Mouse (Mus musculus) layer of hippocampus, postnatal 25 days (tissue): Measurements from ENCODE around the gene Zfp511. TPM values are rescaled to one million over a fixed set of nuclear protein-coding genes. Genes with fewer than 3 reads are reported as not detected.
A peak's percentile ranks its signal among the peaks of the same experiment; 100 is the strongest.

Source experiments
- DNase-seq, 2 experiments: peaks; one replicate each; pipeline ENCODE4 v3.0.0; 2022; ENCODE audit warnings: mixed read lengths in 2 of 2, low spot score in 1 of 2; ENCODE audit errors: extremely low spot score in 1 of 2
- total RNA-seq, 2 experiments: library from RNA; stranded (reverse); gene quantifications; 2 replicates each; pipeline ENCODE4 v1.2.3; 2021

Gene Zfp511
- total RNA-seq, 2 experiments from 2014 or later = 21.7 to 26.4 TPM

DNA sequence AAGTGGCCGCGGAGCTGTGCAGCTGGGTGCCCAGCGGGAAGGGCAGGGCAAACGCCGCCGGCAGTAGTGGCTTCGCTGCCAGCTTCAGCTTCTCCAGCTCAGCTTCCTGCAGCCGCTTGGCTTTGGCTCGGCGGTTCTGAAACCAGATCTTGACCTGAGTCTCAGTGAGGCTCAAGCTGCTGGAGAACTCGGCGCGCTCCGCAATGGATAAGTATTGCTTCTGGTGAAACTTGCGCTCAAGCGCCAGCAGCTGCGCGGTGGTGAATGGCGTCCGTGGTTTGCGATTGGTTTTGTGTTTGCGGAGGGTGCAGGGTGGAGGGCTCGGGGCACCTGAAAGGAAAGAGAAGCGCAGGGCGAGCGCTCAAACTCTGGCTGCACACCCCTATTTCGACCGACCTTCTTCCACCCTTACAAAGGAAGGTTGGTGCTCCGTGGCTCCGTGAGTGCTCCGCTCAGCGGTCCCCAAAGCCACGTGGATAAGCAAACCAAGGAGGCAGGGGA is 11.7 kb downstream of the Zfp511 start:
- no peak for DNase-seq

DNA sequence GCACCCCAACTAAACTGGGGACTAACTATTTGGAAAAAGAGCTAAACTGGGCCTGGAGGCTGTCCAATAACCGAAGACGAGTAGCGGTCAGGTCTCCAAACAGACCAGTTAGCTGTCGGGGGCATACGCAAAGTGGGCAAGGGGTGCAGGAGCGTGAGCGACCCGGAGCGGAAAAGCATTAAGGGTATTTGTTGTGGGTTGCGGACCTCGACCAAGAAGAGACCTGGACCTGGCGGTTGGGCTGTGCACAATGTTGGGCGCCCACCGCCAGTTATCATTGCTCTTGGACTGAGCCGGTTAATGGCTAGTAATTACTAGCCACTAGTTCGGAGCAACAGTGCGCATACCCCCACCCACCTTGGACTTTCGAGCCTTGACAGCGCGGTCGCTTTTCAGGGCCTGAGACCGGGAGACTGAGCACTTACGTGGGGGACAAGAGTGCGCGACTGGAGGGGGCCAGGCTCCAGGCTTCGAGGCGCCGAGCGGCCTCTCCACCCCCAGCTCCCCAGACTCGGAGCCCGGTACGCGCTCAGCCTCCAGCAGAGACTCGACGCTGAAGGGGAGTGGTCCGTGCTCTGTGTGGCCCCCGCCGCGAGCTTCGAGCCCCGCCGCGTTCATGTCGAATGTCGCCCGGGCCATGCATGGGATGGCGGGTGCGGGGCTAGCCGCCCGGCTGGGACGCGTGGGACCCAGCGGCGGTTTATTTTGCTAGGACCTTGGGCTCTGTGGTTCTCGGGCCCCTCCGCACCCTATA is 12.3 kb downstream of the Zfp511 start, which contains the start of gene Msx3:
TSS of gene Msx3 (minus strand) at position 729 of the 754 bp plus-strand sequence.
- DNase-seq = no peak

DNA sequence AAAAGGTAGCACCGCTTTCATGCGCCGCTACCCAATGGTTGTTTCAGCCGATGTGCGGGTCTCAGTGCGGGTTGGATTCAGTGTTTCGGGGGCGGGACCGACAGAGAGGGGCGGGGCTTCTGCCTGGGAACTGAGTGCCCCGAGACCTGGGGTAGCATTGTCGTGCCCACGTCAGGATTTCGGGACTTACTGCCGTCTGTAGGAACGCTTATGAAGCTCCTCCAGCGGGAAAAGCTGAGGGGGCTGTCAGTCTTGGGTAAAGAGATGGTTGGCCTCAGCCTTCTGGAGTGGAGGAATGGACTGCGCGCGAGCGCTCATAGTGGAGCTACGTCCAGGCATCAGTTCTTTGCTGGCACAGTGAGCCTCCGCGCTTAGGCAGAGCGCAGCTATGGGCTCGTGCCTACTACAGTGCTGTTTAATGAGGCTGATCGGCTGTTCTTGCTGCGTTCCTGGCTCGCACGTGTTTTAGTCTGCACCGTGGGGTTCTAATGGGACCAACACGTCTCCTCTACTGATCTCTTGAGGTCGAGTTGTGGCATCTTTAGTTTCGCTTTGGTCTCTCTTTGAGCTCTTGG is 13.0 kb downstream of the Zfp511 start:
- DNase-seq = no peak

DNA sequence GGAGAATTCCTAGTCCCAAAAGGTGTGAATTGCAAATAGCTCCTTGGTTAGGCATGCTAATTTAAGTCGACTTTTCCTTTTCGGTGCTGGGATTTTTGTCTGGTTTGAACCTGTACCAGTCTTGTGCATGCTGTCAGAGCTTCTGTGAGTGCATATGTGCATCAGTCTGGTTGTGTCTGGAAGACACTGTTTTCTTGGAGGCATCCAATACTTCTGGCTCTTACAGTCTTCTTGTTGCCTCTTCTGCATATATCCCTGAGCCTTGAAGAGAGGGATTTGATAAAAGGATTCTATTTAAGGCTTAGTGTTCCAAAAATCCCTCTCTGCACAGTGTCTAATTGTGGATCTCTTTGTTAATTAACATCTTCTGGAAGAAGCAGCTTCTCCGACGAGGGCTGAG is 17.9 kb downstream of the Zfp511 start:
- no peak for DNase-seq

DNA sequence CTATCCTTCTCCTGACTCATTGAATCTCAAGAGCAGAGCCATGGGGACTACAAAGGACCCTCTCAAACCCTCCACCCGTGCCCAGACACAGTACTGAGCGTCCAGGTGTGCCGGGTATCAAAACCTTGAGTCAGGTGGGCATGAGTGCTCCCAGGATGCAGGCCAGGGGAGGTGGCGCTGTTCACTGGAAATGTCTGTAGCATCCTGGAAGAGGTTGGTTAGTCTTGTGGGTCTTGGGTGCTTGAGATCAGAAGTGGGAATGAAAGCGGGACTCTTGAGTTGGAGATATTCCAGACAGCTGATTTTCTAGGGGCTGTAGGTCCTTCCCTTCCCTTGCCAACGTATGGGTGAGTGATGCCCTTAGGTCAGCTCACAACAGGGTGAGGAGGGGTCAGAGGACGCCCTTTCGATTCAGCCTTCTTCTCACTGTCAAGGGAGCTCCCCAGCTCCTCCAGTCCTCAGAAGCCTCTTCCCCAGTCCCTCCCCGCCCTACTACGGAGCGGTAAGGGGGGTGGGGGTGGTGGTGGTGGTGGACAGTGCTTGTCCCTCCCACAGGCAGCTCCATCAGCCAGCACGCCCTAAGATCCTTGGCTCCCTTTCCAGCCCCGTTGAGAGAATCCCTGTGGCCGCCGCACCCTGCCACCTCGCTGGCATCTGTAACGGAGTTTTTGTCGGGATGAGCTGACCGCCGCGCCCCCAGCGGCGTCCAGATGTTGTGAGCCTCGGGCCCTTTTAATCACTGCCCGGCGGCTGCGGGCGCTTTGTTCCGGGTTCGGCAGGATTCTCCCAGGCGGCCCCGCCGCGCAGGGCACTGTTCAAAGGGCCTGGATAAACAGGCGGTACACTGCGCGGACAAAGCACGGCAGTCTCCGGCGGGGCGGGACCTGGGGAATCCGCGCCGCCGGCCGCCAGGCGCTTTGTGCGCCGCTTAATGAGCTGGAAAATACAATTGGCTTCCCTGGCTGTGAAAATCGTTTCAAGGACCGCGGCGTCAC is 21.5 kb downstream of the Zfp511 start:
- no peak for DNase-seq

DNA sequence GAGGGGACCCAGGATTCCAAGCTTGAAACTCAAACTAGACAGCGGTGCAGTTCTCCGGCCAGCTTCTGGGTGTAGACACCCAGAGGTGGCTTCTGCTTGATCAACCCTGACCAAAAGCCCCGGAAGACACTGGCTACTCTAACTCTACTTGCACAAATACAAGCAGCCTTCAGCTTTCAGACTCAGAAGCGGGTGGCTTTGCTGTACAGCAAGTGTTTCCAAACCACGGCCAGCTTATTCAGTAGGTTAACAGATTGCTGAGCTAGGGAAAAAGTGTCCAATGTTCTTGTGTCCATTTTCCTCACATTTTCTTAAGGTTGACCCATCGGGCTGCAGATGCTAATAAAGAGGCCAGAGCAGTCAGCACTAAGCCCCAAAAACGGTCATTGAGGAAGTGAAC is 22.3 kb downstream of the Zfp511 start:
- no peak for DNase-seq

DNA sequence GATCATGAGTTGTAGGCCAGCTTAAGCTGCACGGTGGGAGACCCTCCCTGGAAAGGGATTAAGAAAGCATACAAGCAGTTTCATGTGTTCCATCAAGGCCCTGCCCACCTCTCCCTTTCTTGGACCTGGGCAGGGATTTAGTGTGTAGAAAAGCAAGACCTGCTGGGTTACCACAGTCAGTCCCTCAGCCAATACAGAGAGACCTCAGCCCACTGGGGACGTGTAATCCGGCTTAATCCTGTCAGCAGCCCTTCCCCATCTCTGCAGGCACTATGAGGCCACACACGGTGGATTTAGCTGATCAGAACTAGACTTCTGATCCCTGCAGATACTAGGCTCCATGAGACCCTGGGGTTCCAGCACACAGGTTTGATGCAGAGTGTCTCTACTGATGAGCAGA is 23.4 kb downstream of the Zfp511 start:
- no peak for DNase-seq

DNA sequence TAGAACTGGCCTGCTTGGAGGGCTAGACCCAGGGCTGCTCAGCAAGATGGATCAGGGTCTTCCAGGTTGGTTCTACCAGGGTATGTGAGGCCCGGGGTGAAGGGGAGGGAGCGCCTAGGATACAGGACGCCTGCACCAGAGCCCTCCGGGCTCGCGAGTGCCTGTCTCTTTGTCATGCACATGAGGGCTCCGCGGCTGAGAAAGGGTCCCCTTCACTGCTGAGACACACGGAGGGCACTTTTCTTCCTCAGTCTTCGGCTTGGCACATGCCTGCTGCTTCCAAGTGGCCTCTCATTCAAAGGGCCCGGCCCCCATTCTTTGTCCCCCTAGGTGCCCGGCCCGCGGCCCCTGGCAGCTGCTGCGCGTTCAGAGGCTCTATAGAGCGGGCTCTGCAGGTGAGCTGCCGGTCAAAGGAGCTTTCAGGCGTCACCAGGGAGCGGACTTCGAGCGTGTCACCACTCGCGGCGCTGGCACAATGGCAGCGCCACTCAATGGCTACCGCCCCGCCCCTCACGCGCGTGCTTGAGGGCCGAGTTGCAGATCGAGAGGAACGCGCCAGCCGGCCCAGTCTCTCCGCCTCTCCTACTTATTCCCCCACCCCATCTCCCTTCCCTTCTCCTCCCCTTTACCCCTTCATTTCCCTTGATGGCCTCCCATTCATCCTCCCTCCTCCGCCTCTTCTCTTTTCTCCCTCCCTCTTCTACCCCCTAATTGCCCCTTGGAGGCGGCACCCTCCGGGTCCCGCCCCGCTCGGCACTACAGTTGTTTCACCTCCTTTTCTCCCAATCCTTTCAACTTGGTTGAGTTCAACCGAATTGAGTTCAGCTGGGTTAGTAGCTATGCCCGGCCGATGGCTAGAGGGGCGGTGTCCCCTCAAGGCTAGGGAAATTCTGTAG is 25.0 kb downstream of the Zfp511 start:
- DNase-seq = no peak

DNA sequence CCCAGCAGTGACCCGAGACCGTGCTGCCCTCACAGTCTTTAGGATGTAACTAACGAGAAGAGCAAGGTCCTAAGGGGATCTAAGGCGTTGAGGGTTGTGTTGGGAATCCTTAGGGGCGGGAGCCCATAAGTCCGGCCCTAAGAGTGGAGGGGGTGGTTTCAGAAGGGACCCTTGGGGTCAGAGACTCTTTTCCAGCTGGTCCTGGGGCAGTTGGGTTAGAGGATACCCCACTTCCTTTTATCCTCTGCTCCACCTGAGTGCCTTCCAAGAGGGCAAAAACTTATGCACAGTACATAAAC is 25.6 kb downstream of the Zfp511 start:
- no peak for DNase-seq

DNA sequence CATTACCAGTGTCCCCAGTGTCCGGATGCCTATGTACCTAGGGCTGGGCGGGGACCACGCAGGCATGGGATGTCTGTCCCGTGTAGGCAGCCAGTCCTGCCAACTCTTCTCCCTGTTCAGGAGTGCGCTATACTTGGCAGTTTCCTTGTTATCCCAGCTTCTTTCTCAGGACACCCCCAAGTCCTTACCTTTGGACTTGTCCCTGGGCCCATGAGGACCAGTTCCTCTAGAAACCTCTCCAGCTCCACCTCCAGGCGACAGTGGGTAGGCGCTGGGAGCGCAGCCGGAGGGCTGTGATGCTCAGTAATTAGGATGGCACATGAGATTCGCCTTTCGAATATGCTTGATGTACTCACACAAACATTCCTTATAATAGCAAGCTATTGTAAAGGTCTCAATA is 26.1 kb downstream of the Zfp511 start:
- DNase-seq = peak in 1 of 2 experiments; percentile 48

DNA sequence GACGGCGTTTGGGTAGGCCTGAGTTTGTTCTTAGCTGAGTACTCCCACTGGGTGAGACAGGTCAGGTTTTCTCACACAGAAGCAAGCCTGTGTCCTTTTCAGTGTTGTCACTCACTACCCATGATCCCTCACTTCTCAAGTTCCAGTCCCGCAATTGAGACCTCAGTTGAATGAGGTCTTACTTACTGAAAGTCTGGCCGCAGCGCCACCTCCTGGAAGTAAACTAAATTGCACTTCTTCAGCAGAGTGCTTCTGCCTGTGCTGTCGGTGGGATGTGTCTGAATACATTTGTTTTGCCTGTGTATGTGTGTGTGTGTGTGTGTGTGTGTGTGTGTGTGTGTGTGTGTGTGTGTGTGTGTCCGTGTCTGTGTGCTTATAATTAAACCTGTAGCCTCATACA is 26.9 kb downstream of the Zfp511 start:
- DNase-seq = peak in 1 of 2 experiments; percentile 89

DNA sequence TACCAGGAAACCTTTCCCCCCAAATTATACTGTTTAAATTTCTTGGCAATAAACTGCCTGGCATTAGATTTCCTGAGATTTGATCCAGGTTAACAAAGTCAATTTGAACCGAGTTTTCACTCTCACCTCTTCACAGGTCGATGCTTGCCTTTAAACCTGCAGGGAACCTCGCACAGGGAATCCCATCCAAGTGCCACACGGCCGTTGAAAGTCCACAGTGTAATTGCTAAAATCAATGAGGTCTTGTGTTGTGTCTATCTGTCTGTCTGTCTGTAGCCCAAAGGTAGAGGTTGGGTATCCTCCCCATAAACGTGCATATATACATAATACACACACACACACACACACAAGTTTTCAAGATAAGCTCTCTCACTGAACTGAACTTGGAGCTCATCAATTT is 31.2 kb downstream of the Zfp511 start:
- no peak for DNase-seq

DNA sequence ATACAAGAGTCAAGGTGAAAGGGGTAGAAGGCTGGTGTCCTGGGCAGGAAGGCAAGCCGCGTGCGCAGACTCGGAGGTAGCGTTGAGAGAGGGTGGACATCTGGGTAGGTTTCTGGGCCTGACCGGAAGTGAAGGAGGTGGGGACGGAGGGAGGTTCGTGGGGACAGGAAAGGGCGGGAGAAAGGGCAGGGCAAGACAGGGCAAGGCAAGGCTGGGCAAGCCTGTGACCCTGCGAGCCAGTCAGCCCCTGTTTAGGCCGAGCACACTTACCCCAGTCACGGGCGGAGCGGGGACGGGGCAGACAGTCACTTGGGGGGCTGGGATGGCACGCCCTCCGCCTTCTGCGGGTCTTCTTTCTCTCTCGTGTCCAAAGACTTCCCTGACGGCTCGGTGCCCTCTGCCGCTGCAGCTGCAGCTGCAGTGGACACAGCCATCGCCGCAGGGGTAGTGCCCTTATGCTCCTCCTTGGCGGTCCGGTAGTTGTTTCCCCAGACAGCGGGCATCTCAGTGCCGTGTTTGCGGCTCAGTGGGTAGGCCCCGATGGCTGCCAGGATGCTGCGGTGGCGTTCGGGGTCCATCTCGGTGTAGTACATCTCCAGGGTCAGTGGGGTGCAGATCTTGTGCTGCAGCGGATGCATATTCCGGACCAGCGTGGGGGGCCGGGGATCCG is 34.0 kb downstream of the Zfp511 start:
- DNase-seq = no peak

DNA sequence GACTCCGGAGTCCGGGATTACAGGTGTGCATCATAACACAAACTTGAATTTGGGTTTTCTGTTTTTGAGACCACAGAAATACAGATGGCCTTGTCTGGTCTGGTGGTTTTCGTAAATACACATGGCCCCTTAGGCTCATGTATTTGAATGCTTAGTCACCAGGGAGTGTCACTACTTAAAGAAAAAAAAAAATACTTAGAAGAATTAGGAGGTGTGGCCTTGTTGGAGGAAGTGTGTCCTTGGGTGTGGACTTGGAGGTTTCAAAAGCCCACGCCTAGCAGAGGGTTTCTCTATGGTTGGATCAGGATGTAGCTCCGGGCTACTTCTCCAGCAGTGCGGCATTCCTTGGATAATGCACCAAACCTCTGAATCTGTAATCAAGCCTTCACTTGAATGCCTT is 41.5 kb downstream of the Zfp511 start:
- no peak for DNase-seq

DNA sequence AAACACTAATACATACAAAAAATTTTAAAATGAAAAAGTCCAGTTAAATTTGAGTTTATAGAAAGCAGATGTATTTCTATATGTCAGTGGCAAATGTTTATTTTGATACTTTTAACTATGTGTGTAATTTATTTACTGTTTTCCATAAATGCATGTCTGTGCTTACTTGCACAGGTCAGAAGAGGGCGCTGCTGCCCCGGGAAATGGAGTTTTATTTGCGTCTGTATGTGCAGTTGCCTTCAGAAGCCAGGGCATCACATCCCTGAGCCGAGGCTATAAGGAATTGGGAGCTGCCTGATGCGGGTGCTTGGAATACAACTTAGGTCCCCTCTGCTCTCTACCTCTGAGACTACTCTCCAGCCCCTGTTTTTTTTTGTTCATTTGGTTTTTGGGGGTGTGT is 42.5 kb downstream of the Zfp511 start:
- DNase-seq = peak; percentile 61 to 77

DNA sequence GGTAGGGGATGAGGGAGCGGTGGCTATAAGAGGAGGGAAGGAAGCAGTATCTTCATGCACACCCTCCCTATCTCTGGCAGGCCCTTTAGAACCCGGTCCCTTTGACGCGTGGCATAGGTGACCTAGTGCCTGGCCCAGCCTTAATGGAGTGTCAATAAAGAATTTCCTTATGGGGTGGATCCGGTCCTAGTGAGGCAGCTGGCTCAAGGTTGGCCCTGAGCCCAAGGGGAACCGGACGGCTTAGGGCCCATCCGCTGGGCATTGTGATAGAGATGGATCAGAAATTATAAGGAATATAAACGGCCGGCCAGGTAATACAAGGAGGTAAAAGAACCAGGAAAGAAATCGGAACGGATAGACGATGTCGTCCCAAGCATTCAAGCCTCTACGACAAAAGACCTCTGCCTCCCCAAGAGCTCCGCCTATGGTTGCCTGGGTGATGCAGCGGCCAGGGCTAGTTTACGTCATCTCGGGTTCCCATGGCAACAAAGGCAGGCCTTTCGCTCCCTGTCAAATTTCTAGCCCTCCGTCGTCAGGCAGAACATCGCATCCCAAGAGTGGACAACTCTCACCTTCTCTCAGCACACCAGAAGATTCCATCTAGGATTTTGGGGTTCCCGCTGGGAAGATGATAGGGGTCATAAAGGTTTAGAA is 44.4 kb downstream of the Zfp511 start:
- peak; percentile 77 to 84 for DNase-seq

DNA sequence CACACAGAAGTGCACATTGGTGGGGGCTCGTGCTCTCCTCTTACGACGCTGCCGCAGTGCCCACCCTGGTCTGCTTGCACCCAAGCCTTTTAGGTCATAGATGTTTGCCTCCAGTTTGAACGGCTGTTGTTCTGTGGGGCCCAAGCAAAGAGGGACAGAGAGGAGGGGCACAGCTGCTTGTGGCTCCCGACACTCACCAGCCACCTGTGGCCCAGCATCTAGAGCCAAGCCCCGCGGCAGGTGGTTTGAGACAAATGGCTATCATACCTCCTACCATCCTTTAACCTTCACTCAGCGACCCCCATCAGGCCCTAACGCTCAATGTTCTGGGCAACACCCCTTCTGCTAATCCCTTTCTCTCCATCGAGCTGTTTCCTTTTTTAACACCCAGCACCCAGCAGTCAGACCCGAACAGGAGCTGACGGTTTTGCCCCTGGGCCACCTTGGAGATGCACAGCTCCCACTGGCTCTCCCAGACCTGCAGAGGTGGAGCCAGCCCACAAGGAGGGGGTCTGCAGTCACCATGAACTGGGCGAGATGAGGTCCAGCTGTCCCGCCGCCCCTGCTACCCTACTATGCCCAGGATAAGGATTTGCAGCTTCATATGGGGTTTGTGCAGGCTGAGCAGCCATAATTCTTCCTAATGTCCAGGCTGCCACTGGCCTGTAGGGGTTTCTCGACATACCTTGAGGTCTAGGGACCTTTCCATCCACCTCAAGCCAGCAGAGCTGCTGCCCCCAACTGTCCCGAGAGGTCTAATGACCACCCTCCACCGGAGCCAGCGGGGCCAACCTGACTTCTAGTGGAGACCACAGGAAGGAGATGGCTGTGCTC is 45.4 kb downstream of the Zfp511 start:
- peak in 1 of 2 experiments; percentile 33 for DNase-seq

DNA sequence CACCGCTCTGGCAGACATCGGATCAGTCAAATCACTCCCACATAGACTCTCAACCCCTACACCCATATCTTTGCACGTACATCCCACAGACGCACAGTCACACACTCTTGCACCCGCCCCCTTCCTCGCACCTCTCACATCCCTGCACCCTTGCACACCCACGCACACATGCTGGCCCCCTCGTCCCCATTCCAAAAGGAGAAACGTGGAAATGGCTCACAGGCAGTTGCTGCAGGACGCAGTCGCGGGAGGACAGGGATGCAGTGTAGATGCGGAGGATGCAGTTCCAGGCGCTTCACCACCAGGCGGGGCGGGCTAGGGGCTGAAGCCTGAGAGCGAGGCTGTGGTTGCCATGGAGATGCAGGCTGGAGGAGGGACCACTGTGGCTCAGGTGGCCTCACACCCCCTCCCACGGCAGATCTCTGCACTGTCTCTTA is 46.1 kb downstream of the Zfp511 start, which contains the start of gene Caly:
TSS of gene Caly (minus strand) at position 307 of the 437 bp plus-strand sequence.
- peak; percentile 76 to 78 for DNase-seq
